Mouse (Mus musculus) lung, postnatal 0 days (tissue): ENCODE measurements around the gene Eif2b3. TPM values are rescaled to one million over a fixed set of nuclear protein-coding genes. Genes with fewer than 3 reads are reported as not detected.

Experiments
- ATAC-seq: fragments of 200-750 bp; cut with Nextera tagmentation; 2 replicates; pipeline ENCODE4 v1.8.0; 2017; ENCODE audit warnings: moderate library complexity
- DNase-seq: peaks from one replicate; pipeline ENCODE4 v3.0.0-alpha.2; 2016; ENCODE audit warnings: low spot score
- H3K27ac ChIP-seq: fragments of 300-500 bp; sonication (generic); 2 replicates; pipeline ENCODE4 v1.5.1; 2014; ENCODE audit warnings: antibody characterized with exemption, mild to moderate bottlenecking, low read length, mixed read lengths
- H3K27me3 ChIP-seq: fragments of 300-500 bp; sonication (generic); replicated peaks from 2 replicates; pipeline ENCODE4 v1.6.1; 2014; ENCODE audit warnings: low read length, mixed read lengths; ENCODE audit not compliant: insufficient read depth
- H3K36me3 ChIP-seq: fragments of 300-500 bp; sonication (generic); 2 replicates; pipeline ENCODE4 v1.6.1; 2014; ENCODE audit warnings: low read length, mixed read lengths; ENCODE audit not compliant: insufficient read depth
- H3K4me1 ChIP-seq: fragments of 300-500 bp; sonication (generic); 2 replicates; pipeline ENCODE4 v1.6.1; 2014; ENCODE audit warnings: antibody characterized with exemption, low read depth, low read length, mixed read lengths; ENCODE audit not compliant: insufficient read depth
- H3K4me2 ChIP-seq: fragments of 300-500 bp; sonication (generic); replicated peaks from 2 replicates; pipeline ENCODE4 v1.6.1; 2014; ENCODE audit warnings: low read depth, mild to moderate bottlenecking, low read length, moderate library complexity, mixed read lengths
- H3K4me3 ChIP-seq: fragments of 300-500 bp; sonication (generic); 2 replicates; pipeline ENCODE4 v1.5.1; 2014; ENCODE audit warnings: low read depth, low read length
- H3K9ac ChIP-seq: fragments of 300-500 bp; sonication (generic); replicated peaks from 2 replicates; pipeline ENCODE4 v1.6.1; 2014; ENCODE audit warnings: low read depth, mild to moderate bottlenecking
- H3K9me3 ChIP-seq: fragments of 300-500 bp; sonication (generic); 2 replicates; pipeline ENCODE4 v1.6.1; 2016; ENCODE audit warnings: low read length, mixed read lengths
- CTCF ChIP-seq: IDR thresholded peaks from 2 replicates; pipeline ENCODE4 v1.5.1; 2016; ENCODE audit warnings: antibody characterized with exemption, mild to moderate bottlenecking
- EP300 ChIP-seq: IDR thresholded peaks from 2 replicates; pipeline ENCODE4 v1.6.1; 2016; ENCODE audit warnings: antibody characterized with exemption, mild to moderate bottlenecking, control low read depth
- WGBS: fragments of 180-500 bp; shearing (Covaris S2); extraction: QIAGEN DNeasy Blood & Tissue Kit; methylation state at CpG from one replicate; pipeline ENCODE4 v1.1.7; 2014; 5-methylcytosine and 5-hydroxymethylcytosine counted together
- polyA plus RNA-seq: library from polyadenylated mRNA; unstranded; fragments of >200 nt; fragmentation: Nextera tagmentation; extraction: Ambion mirVana; gene quantifications from 2 replicates; pipeline ENCODE4 v1.2.1, GENCODE M21; 2015

Gene Eif2b3
- polyA plus RNA-seq, 1 experiment from 2014 or later = 21.9 TPM

DNA sequence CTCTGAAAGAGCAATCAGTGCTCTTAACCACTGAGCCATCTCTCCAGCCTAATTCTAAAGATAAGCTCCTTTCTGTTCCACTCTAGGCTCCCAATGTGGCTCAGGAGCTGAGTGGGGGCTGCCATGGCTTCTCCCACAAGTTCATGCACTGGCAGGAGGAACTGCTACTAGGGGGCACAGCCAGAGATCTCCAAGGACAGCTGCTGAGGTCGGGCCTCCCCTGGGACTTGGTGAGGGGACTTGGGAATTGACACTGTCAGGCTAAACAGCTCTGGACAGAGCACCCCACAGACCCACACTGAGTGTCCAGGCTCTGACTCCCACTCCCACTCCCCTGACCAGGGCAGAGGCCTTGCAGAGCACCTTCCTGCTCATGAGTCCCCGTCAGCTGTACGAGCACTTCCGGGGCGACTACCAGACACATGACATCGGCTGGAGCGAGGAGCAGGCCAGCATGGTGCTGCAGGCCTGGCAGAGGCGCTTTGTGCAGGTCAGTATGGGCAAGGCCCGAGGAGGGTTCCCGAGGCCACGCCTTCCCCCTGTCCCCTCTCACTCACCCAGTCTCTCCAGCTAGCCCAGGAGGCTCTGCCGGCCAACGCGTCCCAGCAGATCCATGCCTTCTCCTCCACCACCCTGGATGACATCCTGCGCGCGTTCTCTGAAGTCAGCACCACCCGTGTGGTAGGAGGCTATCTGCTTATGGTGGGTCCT is 88.8 kb downstream of the Eif2b3 start:
- TF ChIP-seq EP300 = no peak
- no peak for TF ChIP-seq CTCF
- WGBS = 89% methylated on average over 18 of the region's 18 CpGs
- Histone ChIP-seq H3K27me3 (no peaks in the 10 kb centered on the region), H3K4me2 (no peak overlapping the region), H3K9me3 (no peaks in the 10 kb centered on the region), H3K4me1 (no peaks in the 10 kb centered on the region), H3K36me3 (no peaks in the 10 kb centered on the region), H3K27ac (no peak overlapping the region), H3K9ac (no peak overlapping the region), H3K4me3 (no peak overlapping the region)
- ATAC-seq = no peak
- DNase-seq = no peak

GRCm38 (mm10) chr4:117108524-117108849 is 89.3 kb downstream of the Eif2b3 start:
- H3K27me3 ChIP-seq = no peaks in the 10 kb centered on the region
- H3K36me3 ChIP-seq = no peaks in the 10 kb centered on the region
- DNase-seq (no peak), ATAC-seq (no peak)
- WGBS = 97% methylated on average over 6 of the region's 6 CpGs
- no peak overlapping the region for H3K27ac ChIP-seq
- no peak for TF ChIP-seq EP300
- no peak for TF ChIP-seq CTCF
- no peaks in the 10 kb centered on the region for H3K9me3 ChIP-seq
- H3K4me2 ChIP-seq = no peak overlapping the region
- no peaks in the 10 kb centered on the region for H3K4me1 ChIP-seq
- H3K4me3 ChIP-seq = no peak overlapping the region
- no peak overlapping the region for H3K9ac ChIP-seq

GRCm38 (mm10) chr4:117109330-117109729 is 90.1 kb downstream of the Eif2b3 start:
- no peak for DNase-seq
- no peak for ATAC-seq
- Histone ChIP-seq H3K9ac (no peak overlapping the region), H3K27ac (no peak overlapping the region), H3K36me3 (no peaks in the 10 kb centered on the region), H3K4me1 (no peaks in the 10 kb centered on the region), H3K4me3 (no peak overlapping the region), H3K4me2 (no peak overlapping the region), H3K27me3 (no peaks in the 10 kb centered on the region), H3K9me3 (no peaks in the 10 kb centered on the region)
- no peak for TF ChIP-seq CTCF
- TF ChIP-seq EP300 = no peak
- 90% methylated on average over 25 of the region's 25 CpGs for WGBS

GRCm38 (mm10) chr4:117110249-117110648 is 91.0 kb downstream of the Eif2b3 start:
- no peaks in the 10 kb centered on the region for H3K36me3 ChIP-seq
- no peak for TF ChIP-seq CTCF
- TF ChIP-seq EP300 = no peak
- 92% methylated on average over 13 of the region's 13 CpGs for WGBS
- no peaks in the 10 kb centered on the region for H3K27me3 ChIP-seq
- H3K9me3 ChIP-seq = no peaks in the 10 kb centered on the region
- no peak for ATAC-seq
- DNase-seq = no peak
- H3K27ac ChIP-seq = no peak overlapping the region
- no peak overlapping the region for H3K4me3 ChIP-seq
- no peak overlapping the region for H3K9ac ChIP-seq
- H3K4me2 ChIP-seq = no peak overlapping the region
- no peaks in the 10 kb centered on the region for H3K4me1 ChIP-seq

DNA sequence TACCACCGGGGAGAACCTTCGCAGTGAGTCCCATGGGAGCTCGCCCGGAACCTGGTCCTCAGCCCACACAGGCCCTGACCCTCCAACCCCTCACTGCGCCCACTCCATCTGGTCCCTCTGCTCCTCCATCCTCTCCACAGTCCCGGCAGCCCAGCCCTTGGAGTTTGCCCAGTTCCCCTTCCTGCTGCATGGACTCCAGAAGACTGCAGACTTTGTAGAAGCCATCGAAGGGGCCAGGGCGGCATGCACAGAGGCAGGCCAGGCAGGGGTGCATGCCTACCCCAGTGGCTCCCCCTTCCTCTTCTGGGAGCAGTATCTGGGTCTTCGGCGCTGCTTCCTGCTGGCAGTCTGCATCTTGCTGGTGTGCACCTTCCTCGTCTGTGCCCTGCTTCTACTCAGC is 91.8 kb downstream of the Eif2b3 start:
- WGBS = 90% methylated on average over 11 of the region's 11 CpGs
- DNase-seq (no peak), ATAC-seq (no peak)
- Histone ChIP-seq H3K4me1 (no peaks in the 10 kb centered on the region), H3K27me3 (no peaks in the 10 kb centered on the region), H3K4me3 (no peak overlapping the region), H3K9me3 (no peaks in the 10 kb centered on the region), H3K9ac (no peak overlapping the region), H3K36me3 (no peaks in the 10 kb centered on the region), H3K27ac (no peak overlapping the region), H3K4me2 (no peak overlapping the region)
- no peak for TF ChIP-seq EP300
- TF ChIP-seq CTCF = no peak

GRCm38 (mm10) chr4:117113237-117113636 is 94.0 kb downstream of the Eif2b3 start:
- no peaks in the 10 kb centered on the region for H3K36me3 ChIP-seq
- H3K9ac ChIP-seq = no peak overlapping the region
- H3K27ac ChIP-seq = no peak overlapping the region
- 94% methylated on average over 1 of the region's 1 CpGs for WGBS
- no peaks in the 10 kb centered on the region for H3K4me1 ChIP-seq
- H3K4me3 ChIP-seq = no peak overlapping the region
- ATAC-seq (no peak), DNase-seq (no peak)
- no peak for TF ChIP-seq EP300
- TF ChIP-seq CTCF = no peak
- H3K27me3 ChIP-seq = no peaks in the 10 kb centered on the region
- no peaks in the 10 kb centered on the region for H3K9me3 ChIP-seq
- H3K4me2 ChIP-seq = no peak overlapping the region

DNA sequence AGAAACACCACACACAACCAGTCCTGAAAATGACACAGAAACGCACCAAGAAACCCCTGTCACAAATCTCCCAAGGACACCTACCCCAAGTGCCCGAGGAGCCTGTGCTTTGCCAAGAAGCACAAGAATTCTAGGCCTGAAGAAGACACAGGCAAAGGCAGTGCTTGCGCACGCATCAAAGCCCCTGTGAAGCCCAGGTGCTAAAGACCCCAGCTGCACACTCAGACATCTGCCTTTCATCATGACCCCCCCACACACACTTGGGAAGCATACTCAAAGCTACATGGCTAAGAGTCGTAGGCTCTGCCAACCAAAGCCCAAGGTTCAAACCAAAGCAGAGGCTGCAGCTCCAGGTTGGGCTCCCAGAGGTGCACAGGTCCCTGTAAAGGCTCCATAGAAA is 96.4 kb downstream of the Eif2b3 start:
- Histone ChIP-seq H3K27me3 (no peaks in the 10 kb centered on the region), H3K4me1 (no peaks in the 10 kb centered on the region; the same call in 1 of the 2 replicates), H3K27ac (no peak overlapping the region), H3K4me2 (no peak overlapping the region), H3K36me3 (no peaks in the 10 kb centered on the region), H3K9ac (no peak overlapping the region), H3K4me3 (no peak overlapping the region), H3K9me3 (no peaks in the 10 kb centered on the region)
- WGBS = 87% methylated on average over 5 of the region's 5 CpGs
- no peak for ATAC-seq
- no peak for DNase-seq
- TF ChIP-seq CTCF (no peak), EP300 (no peak)
